Mouse (Mus musculus): ENCODE results near the gene Glra3.

DNA sequence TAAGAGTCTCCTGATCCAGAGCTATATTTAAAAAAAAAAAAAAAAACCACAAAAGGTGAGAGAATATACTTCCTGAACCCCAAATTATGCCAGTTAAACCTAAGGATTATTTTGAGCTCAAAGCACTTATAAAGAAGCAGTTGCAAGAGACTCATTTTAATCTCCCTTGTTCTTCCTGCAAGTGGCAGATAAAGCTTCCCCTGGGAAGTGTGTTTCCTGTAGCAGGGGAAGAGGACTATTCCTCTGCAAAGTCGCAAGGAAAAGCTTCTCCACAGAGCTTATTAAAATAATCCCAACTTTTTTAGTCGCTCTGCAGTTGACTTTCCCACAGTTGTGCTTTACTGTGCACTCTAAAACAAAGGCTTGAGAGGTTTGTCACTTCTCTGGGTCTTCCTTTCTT is 218.7 kb downstream of the Glra3 start:
- TF ChIP-seq ZNF384 (IDR thresholded peaks at IDR 0.05; ENCODE audit: low read depth, low read length) (no peak), CHD2 (IDR thresholded peaks at IDR 0.05; ENCODE audit: low read depth, low read length) (no peak), ZC3H11A (IDR thresholded peaks at IDR 0.05; ENCODE audit: borderline replicate concordance, low read depth, low read length) (no peak), HCFC1 (IDR thresholded peaks at IDR 0.05; ENCODE audit: borderline replicate concordance, insufficient read depth, low read length) (no peak)

Data from ES-E14 (cell line).